Mouse (Mus musculus): ENCODE results near the gene Armc7. TPM values are rescaled to one million over a fixed set of nuclear protein-coding genes. Genes with fewer than 3 reads are reported as not detected.
A peak's percentile ranks its signal among the peaks of the same experiment; 100 is the strongest.
"Not testable (repeated sequence)": the region's sequence is repeated elsewhere in the genome, so short reads cannot be mapped to it uniquely, and the experiment has no call there.

The Armc7 gene
- total RNA-seq (2022) = 10 to 100 TPM in 3 of 4 experiments, 1 to 10 TPM in 1; 8.6 to 11.7 (median 11.2) TPM

DNA sequence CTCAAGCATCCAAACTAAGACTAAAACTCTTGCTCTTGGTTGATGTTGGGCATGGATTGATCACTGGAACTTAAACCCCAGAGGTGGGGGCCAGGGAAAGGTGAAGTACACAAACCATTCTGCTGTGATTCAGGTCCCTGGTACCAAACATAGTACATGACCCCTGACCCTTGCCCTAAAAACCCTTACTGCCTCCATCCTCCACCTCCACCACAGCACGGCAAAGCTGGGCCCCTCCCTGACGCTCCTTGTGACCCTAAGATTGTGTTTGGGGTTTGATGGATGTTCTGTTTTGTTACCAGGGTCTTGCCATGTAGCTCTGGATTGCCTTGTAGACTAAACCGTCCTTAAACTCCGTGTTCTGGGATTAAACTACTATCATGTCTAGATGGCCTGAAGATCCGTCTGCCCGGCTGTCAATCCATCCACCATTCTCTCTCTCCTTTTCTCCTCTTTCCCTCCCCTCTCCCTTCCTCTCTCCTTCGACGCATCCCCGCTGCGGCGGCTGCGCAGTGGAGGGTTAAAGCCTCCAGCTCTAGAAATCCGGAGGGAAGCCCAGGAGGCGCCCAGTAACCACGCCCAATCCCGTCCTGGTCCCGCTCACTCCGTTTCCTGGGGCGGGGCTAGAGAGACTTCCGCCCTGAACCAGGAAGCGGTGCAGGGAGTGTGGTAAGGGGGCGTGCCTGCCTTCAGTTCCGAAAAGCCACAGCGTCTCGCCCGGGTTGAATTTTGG is at the start of gene Armc7:
Gene Armc7, plus strand, starts transcription at position 643 of the 733 bp plus-strand sequence.
- peak; percentile 93 for DNase-seq

- DNase-seq = no peak
Observed at GRCm38 (mm10) chr11:115425671-115426070, 49.8 kb upstream of the Armc7 start.

DNA sequence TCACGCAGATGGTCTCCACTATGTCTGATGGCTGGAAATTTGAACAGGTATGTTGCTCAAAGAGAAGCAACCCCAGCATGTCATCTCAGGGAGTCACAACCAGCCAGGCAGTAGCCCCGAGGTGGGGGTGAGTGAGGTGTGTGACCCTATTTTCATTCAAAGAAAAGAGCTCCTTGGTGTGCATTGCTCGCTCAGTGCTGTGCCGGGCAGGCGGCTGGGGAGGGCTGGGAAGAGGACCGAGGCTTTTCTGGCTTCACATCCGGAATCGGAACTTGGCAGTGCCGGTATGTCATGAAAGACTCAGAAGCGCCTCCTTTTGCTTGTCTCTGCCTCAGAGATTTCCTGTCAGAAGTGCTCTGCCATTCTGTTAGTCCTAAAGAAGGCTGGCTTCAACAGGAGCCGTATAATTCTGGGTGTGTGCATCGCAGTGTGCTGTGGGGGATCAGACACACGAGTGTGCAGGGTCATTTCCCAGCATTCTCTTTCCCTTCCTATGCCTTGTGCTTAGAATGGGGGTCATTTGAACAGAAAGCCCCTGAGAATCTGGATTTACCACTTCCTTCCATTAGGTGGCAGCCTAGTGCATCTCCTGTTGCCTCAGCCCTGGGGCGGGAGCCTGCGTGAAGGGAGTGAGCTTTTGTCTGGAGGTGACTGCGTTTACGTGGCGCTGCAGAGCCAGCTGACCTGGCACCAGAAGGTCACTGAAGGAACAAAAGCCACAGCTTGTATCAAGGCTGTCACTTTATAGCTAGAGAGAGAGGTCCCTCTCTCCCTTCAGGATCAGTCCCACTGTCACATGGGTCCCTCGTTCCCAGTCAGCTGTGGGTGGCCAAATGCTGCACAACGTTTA is 47.8 kb upstream of the Armc7 start:
- peak; percentile 53 for DNase-seq

DNA sequence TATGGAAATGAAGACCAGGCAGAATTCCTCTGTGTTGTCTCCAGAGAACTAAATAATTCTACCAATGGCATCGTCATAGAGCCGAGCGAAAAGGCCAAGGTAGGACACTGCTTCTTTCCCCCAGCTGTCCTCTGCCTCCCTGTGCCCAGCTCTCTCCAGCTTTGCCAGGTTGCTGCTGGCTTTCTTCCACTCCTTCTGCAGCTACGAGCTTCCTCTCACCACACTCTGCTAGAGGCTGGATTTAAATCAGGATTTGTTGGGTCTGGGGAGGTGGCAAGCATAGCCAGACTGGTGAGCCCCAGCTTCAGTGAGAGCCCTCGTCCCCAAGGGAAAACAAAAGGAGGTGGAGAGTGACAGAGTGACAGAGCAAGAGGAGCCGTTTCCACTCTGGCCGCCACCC is 46.2 kb upstream of the Armc7 start:
- DNase-seq = no peak

GRCm38 (mm10) chr11:115430561-115430960 is 44.9 kb upstream of the Armc7 start:
- DNase-seq = no peak

DNA sequence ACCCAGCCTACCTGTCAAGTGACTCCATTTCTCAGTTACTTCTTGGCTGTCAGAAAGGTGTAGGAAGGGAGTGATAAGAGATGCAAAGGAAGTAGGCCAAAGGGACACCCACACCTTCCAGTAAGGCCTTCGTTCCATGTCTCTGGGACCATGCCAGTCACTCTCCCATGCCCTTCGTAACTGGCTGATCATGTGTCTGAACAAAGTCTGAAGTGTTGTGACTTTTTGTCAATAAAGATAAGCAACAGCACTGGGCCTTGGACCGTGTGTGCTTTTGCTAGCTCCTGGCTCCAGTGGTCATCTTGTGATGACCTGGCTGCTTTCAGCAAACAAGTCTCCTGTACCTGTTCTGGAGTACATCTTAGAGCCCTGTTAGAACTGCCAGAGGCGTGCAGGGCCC is 42.7 kb upstream of the Armc7 start:
- no peak for DNase-seq

GRCm38 (mm10) chr11:115433342-115433741 is 42.1 kb upstream of the Armc7 start:
- no peak for DNase-seq

DNA sequence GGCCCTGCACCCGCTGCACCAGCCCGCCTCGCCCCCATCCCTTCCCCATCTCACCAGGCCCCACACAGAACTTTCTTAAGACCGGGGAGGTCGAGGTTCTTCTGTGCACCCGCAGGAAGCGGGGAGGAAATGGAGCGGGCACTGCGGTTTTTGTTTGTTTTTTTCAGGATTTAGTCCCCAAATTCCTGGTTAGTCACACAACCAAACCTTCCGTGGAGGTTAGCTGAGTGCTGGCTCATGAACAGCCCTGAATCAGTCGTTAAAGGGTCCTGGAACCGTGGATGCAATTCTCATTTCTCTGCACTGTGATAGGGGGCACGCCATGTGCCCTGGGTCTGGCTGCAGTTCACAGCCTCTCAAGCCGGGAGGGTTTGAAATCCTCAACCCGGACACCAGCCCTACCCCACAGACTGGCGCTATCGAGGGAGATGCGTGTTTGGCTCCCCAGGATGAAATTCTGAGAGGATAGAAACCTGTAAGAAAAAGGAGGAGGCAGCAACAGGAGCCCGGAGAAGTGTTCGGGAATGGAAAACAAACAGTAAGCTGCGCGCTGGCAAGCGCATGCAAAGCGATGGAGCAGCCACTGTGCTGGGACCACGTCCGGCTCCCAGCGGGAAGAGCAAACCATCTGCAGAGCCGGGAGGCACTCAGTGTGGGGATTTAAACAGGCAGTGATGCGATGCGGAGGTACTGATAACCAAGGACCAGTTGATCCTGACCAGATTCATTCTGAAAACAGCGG is 39.7 kb upstream of the Armc7 start:
- DNase-seq = no peak

DNA sequence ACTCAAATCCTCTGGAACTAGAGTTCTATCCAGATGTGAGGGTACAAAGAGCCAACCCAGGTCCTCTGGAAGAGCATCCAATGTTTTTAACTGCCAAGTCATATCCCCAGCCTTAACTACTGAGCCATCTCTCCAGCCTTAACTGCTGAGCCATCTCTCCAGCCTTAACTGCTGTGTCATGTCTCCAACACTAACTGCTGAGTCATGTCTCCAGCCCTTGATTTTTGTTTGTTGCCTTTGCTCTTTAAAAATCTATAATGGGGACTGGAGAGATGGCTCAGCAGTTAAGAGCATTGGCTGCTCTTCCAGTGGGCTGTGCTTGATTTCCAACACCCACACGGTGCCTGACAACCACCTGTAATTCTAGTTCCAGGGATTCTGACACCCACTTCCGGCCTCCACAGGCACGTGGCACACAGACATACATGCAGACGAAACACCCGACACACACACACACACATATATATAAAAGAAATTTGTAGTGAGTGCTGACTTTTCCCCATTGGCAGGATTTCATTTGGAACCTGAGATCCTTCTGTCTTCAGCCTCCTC is 37.8 kb upstream of the Armc7 start:
- DNase-seq = no peak

GRCm38 (mm10) chr11:115439326-115439725 is 36.1 kb upstream of the Armc7 start:
- no peak for DNase-seq

DNA sequence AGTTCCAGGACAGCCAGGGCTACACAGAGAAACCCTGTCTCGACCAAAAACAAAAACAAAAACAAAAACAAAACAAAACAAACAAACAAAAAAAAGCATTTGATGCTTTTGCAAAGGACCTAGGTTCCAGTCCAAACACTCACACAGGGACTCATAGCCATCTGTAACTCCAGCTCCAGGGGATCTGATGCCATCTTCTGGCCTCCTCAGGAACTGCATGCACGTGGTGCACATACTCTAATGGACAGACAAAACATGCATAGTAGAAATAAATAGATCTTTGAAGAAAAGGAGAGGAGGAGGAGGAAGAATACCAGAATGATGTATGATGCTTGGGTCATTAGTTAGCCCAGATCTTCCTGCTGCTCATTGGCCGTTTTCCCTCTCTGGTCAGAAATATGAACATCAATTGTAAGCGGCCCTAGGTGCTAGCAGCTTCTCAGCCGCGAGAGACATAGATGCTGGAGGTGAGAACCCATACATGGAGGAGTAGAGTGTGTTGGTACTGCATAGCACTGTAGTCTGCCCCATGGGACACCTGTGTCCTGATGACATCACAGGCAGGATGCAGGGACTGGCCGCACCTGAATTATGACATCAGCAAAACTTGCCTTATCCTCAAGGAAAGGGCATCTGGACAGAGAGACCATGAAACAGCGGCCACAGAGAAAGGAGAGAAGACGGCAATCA is 35.4 kb upstream of the Armc7 start, which contains the start of gene Trim80:
Gene Trim80, plus strand, starts transcription at position 640 of the 690 bp plus-strand sequence.
- DNase-seq = no peak

DNA sequence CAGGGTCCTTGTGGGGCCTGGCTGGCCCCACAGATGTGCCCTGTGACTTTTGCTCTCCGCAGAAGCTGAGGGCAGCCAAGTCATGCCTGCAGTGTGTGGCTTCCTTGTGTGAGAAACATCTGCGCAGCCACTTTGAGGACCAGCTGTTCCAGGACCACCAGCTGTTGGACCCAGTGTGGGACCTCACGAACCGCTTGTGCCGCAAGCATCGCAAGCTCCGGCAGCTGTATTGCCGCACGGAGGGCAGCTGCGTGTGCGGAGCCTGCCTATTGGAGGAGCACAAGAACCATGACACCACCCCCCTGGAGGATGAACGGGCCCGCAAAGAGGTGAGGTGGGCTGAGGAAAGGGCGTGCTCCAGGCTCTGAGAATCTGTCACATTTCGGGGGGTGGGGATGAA is 34.0 kb upstream of the Armc7 start:
- DNase-seq = no peak

DNA sequence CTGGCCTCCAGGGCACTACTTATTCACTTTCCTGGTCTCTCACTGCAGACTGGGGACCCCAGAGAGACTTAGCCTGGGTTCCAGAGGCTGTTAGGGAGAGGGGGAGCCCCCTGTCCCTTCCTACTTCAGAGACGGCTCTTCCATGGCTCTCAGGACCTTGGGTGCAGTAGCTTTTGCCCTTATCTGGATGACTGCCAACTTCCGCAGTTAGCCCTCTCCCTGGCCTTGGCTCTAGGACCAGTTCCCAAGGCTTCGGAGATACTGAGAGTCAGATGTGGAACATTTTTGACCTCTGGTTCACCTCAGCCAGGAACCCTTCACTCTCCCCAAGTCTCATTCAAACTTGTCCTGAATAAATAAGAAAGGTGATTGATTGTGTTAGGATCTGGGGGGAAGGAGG is 28.6 kb upstream of the Armc7 start:
- DNase-seq = peak; percentile 67

GRCm38 (mm10) chr11:115447321-115447885 is 28.1 kb upstream of the Armc7 start:
- DNase-seq = no peak

DNA sequence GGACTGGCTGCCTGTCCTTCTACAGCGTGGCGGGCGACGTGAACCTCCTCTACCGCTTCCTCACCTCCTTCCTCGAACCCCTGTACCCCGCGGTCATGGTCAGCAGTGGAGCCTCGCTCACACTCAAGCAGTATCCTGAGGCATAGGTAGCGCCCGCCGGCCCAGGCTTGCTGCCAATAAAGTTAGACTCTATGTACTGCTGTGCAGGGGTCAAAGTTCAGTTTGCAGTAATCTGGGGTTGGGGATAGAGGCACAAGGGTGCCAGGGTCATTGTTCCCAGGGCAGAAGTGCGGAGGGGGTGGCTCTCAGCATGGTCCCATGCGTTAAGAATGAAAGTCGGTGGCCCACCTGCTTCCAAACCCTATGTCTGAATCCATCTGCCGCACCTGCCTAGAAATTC is 27.4 kb upstream of the Armc7 start:
- DNase-seq = no peak

DNA sequence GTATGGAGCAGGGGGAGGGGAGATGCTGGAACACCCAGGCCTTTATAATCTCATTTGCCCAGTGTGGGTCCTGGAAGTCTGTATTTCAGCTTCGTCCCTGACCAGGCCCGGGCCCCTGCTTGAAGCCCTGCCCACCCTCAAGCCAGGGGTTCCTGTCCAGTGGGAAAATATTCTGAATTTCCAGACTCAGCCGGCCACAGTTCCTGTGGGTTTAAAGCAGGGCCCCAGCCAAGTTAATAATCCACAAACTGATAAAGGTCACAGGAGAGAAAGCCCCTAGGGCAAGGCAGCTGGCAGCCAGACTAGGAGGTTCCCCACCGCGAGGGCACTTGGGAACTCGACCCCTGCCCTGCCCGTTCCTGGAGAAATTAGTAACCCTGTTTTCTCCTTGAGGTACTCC is 26.5 kb upstream of the Armc7 start:
- no peak for DNase-seq

DNA sequence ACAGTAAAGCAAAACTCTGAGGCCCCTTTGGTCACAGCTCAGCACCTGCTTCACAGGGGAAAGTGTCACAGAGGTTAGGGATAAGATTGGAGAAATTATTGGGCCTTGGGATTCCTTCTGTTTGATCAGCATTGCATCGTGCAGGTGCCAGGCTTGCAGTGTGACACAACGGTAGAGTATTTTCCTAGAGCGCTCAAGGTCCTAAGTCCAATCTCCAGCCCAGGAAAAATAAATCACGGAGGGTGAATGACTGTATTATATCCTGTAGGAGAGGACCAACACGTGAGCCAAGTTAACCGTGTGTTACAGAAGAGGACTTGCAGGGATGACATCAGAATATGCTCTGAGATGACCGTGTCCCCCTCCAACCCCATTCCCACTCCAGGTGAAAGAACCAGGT is 25.3 kb upstream of the Armc7 start:
- DNase-seq = no peak

DNA sequence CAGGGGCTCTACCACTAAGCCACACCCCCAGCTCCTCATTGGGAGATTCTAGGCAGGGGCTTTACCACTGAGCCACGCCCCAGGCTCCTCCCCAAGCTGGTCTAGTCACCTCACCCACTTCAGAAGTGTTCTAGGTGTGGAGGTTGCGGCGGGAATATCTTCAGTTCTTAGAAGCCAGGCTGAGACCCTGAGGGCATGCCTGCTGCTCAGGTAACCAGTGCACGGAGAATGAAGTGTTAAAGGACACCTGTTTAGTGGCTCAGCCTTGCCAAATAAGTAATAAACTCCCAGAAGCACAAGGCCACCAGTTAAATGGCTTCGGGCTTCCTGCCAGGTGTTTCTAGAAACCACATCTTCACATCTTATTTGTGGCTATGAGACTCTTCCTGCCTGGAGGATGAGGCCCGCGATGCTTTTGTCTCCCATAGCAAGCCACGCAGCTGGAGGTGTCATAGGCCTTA is 23.7 kb upstream of the Armc7 start:
- no peak for DNase-seq

GRCm38 (mm10) chr11:115452281-115452860 is 23.1 kb upstream of the Armc7 start:
- DNase-seq = no peak

GRCm38 (mm10) chr11:115453306-115453705 is 22.2 kb upstream of the Armc7 start:
- no peak for DNase-seq

GRCm38 (mm10) chr11:115454822-115455221 is 20.6 kb upstream of the Armc7 start:
- not testable (repeated sequence) for DNase-seq
